Mouse (Mus musculus) heart, postnatal 10 days (tissue): ENCODE data around the gene Tcl1b4. TPM values are rescaled to one million over a fixed set of nuclear protein-coding genes. Genes with fewer than 3 reads are reported as not detected.
"Not testable (repeated sequence)": the region's sequence is repeated elsewhere in the genome, so short reads cannot be mapped to it uniquely, and the experiment has no call there.

ENCODE experiments used
- DNase-seq, 2 experiments: peaks; one replicate each; pipeline ENCODE4 v3.0.0; 2021
- intact Hi-C: fragments of 180-260 bp; cut with DNase I; formaldehyde crosslinking; loops from one replicate; pipeline ENCODE4 v1.15.1; 2025
- total RNA-seq, 2 experiments: library from RNA; stranded (reverse); gene quantifications; 2 replicates each; pipeline ENCODE4 v1.2.3; 2021

Tcl1b4 gene
- not detected for total RNA-seq

DNA sequence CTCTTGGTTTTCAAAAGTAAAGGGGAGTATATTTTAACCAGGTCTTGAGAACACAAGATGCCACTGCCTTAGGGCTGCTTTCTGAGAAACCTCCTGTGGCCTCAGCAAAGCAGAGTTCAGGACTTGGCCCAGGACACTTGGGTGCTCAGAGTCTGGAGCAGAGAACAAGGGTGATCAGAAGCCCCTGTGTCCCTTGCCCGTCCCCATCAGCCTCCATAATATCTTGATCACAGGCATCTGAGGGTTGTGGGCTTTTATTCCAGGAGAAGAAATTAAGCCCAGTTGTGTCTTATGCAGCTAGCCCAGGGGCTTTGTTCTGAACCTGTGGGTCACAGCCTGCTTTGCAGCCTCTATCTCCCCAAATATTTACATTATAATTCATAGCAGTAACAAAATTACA is at the start of gene Tcl1b4:
TSS of gene Tcl1b4 (plus strand) at position 301 of the 400 bp plus-strand sequence.
- intact Hi-C loops, DNase-seq: not testable (repeated sequence)

- DNase-seq, result peak; percentile 11 to 17
- intact Hi-C loops, result not testable (repeated sequence)
These were observed 46.5 kb upstream of the Tcl1b4 start for GRCm38 (mm10) chr12:105155286-105155685.

DNA sequence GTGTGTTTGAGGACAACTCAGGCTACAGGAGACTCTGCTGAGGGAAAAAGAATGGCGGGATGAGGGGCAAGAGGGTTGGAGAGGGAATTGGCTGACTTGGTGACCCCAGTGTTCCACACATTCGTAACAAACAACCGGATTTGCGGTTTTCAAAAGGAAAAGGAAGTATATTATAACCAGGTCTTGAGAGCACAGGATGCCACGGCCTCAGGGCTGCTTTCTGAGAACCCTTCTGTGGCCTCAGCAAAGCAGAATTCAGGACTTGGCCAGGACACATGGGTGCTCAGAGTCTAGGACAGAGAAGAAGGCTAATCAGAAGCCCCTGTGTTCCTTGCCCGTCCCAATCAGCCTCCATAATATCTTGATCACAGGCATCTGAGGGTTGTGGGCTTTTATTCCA is 42.9 kb upstream of the Tcl1b4 start:
- intact Hi-C loops, result no loop called here
- no peak for DNase-seq

DNA sequence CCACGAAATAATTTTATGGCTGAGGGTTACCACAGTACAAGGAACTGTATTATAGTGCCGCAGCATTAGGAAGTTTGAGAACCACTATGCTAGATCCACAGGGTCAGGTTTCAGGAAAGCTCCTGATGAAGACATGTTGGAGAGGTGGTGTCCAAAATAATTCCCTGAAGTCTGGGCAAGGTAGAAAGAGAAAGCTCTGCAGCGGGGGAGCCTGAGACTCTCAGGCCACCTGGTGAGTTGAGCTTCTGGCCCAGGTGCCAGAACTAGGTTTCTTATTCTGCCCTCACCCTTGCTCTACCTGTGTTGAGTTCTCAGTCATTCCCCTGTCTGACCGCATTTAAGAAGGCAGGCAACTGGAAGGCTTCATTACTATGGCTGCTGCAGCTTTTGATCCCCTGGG is 42.4 kb upstream of the Tcl1b4 start, which contains the start of gene Tcl1b1:
TSS of gene Tcl1b1 (plus strand) at position 301 of the 400 bp plus-strand sequence.
- intact Hi-C loops, result no loop called here
- DNase-seq, result no peak

GRCm38 (mm10) chr12:105166734-105167133 is 35.0 kb upstream of the Tcl1b4 start:
- no peak for DNase-seq
- intact Hi-C loops, result no loop called here

- DNase-seq, result no peak
- intact Hi-C loops, result no loop called here
These were observed 28.4 kb upstream of the Tcl1b4 start for GRCm38 (mm10) chr12:105173366-105173765.

DNA sequence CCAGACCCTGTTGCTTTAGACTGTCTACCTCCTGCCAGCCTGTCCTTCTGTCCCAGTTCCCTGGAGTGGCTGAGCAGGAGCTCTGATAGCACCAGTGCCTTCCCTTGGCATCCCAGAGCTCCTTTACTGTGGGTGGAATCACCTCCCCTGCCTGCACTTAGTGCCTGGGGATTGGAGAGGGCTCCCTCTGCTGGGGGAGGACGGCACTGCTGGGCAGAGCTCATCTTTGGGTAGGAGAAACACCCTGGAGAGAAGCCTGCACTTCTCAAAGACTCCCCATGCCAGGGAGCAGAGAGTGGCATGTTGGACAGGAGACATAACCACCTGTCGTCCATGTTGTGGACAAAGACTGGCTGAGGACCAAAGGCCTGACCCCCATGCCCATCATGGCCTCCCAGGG is 27.4 kb upstream of the Tcl1b4 start:
- DNase-seq, result peak; percentile 36 to 60
- intact Hi-C loops, result not testable (repeated sequence)

DNA sequence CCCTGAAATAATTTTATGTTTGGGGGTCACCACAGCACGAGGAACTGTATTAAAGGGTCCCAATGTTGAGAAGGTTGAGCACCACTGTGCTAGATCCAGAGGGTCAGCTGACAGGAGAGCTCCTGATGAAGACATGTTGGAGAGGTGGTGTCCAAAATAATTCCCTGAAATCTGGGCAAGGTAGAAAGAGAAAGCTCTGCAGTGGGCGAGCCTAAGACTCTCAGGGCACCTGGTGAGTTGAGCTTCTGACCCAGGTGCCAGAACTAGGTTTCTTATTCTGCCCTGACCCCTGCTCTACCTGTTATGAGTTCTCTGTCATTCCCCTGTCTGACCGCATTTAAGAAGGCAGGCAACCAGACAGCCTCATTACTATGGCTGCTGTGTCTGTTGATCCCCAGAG is 25.7 kb upstream of the Tcl1b4 start, which contains the start of gene Tcl1b5:
TSS of gene Tcl1b5 (plus strand) at position 301 of the 400 bp plus-strand sequence.
- intact Hi-C loops, DNase-seq: not testable (repeated sequence)

DNA sequence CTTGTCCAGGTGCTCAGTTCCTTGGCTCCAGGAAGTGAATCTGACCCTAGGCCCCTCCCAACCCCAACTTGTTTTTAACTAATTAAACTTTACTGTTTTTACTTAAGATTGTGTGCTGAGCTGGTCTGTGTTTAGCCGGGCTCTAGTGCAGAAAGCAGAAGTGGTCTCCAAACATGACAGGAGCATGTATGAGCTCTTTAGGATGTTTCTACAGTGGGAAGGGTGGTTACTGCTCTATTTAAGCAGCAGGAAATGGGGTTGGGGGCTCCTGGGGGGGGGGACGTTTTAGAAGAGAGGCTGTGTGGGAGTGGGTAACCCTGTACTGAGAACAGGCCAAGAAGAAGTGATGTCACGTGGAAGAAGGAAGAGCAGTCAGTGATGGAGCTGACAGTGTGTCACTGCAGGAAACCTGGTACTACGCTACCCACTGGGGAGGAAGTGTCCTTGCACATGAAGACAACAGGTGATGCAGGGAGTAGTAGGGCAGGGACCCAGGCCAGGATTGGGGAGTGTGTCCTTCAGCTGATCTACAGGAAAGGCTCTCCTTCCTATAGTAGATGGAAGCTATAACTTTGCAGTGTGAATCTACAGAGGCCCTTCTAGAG is 20.6 kb upstream of the Tcl1b4 start:
- DNase-seq, intact Hi-C loops: not testable (repeated sequence)

GRCm38 (mm10) chr12:105188980-105189379 is 12.8 kb upstream of the Tcl1b4 start:
- intact Hi-C loops, result not testable (repeated sequence)
- peak; percentile 4 to 22 for DNase-seq

DNA sequence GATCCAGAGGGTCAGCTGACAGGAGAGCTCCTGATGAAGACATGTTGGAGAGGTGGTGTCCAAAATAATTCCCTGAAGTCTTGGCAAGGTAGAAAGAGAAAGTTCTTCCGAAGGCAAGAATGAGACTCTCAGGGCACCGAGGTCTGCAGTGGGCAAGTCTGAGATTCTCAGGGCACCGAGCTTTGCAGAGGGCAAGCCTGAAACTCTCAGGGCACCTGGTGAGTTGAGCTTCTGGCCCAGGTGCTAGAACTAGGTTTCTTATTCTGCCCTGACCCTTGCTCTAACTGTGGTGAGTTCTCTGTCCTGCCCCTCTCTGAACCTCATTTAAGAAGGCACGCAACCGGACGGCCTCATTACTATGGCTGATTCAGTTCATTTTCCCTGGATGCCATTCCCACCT is 11.0 kb upstream of the Tcl1b4 start, which contains the start of gene Tcl1b3:
TSS of gene Tcl1b3 (plus strand) at position 301 of the 400 bp plus-strand sequence.
- intact Hi-C loops, result not testable (repeated sequence)

DNA sequence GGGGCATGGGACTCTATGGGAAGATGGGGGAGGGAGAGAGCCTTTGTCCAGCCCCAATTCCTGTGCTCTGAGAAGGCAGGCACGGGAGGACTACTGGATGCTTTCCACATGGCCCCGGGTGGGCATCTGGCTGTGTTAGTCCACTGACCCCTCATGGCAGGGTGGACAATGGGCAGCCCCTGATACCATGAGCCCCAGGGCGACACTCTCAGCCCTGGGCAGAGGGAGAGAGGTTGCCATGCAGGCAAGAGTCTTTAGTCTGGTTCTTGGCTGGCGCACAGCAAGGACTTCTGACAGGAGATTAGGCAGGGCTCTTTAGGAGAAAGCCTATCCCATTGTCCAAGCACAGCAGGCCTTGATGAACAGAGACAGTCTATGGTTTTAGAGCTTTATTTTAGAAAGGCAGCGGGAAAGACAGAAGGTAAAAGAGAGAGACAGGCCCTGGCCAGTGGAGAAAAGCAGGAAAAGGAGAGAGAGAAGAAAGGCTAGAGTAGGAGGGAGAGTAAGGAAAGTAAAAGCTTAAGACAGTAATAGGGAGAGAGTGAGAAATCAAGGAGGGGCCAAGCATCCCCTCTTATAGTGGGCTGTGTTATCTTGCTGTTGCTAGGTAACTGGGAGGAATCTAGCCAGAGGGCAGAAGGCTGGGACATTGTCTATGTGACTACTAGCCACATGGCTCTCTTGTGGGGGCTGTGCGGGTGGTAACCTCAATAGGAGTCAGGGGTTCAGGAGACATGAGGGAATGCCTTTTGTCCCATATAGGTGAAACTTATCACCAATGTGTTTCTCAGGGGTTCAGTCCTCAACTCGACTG is 1.9 kb upstream of the Tcl1b4 start:
- intact Hi-C loops, DNase-seq: not testable (repeated sequence)

More for the DNA sequence above, 11.0 kb upstream of the Tcl1b4 start, which contains the start of gene Tcl1b3:
- not testable (repeated sequence) for DNase-seq

GRCm38 (mm10) chr12:105207071-105207470 is 5.3 kb downstream of the Tcl1b4 start:
- intact Hi-C loops, result no loop called here
- no peak for DNase-seq

- intact Hi-C loops, result no loop called here
- no peak for DNase-seq
These were observed 6.7 kb downstream of the Tcl1b4 start for GRCm38 (mm10) chr12:105208441-105208840.

DNA sequence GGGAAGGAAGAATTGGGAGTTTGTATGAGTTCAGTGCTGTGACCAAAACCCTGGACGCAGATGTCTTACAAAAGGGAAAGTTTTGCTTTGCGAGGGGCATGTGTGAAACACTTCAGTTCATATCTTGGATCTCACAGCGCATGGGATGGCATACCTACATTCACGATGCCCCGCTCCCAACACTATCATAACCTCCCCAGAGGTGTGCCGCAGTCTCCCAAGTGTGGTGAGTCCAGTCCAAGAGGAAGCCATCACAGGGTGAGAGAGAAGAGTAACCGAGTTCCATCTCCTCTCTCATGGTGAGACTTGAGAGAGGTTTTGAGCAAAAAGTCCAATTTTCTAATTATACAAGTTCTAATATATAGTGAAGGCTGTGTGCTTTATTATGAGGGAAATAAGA is 7.5 kb downstream of the Tcl1b4 start:
- intact Hi-C loops, result no loop called here
- no peak for DNase-seq

DNA sequence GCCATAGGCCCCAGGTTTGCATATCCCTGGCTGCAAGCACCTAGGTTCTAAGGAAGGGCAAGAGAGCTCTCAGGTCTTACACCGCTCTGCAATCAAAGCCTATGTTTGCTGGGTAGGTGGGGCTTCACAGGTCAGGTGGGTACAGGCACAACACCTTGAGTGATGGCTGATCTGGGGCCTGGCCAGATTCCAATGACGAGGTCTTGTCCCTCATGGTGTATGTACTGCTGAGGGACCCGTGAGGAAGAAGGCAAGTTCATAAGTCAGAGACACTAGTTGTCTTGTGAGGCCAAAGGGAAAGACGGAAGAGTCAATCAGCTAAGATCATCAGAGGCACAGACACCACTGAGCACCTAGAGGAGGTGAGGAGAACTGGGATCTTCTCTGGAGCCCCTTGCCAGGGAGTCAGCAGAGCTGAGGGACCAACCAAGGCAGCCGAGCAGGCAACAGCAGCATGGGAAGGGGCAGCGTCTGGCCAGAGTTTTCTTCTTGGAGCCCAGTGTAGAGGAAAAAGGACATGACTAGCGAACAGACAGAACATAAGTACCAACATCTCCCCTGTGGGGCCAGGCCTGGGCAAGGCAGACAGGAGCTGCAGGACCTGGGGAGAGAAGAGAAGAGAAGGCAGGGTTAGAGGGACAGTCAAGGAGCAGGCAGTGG is 15.5 kb downstream of the Tcl1b4 start:
- no peak for DNase-seq
- intact Hi-C loops, result no loop called here

DNA sequence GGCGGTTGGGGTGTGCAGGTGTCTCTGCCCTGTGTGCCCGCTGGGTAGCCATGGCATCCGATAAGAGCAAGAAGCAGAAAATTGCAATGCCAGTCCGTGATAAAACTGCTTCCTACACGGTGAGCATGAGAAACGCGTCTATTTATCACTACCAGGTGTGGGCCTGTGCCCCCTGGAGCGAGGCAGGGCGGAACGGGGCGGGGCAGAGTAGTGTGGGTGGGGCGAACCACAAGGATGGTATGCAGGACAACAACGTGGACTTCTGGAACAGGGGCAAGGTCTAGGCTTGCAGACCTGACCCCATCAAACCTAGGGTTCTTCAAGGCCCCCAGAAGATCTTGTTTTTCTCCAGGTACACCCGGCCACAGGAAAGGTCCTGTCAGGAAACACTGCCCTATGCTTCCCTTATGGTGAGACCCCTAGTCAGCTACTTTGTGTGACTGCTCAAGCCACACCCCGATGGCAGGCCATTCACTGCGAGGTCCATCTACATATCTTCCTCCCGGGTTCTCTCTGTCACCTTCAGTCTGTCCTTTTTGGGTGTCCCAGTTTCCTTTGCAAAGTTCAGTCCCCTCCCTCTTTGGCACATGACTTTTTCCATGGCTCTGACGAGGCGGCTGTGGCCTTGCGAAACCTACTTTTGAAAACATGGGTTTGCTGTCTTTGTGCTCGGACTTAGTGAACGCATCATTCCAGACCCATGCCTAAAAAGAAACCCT is 21.0 kb downstream of the Tcl1b4 start, which contains the start of gene Tcl1:
TSS of gene Tcl1 (minus strand) at position 193 of the 719 bp plus-strand sequence.
- no peak for DNase-seq
- intact Hi-C loops, result no loop called here

DNA sequence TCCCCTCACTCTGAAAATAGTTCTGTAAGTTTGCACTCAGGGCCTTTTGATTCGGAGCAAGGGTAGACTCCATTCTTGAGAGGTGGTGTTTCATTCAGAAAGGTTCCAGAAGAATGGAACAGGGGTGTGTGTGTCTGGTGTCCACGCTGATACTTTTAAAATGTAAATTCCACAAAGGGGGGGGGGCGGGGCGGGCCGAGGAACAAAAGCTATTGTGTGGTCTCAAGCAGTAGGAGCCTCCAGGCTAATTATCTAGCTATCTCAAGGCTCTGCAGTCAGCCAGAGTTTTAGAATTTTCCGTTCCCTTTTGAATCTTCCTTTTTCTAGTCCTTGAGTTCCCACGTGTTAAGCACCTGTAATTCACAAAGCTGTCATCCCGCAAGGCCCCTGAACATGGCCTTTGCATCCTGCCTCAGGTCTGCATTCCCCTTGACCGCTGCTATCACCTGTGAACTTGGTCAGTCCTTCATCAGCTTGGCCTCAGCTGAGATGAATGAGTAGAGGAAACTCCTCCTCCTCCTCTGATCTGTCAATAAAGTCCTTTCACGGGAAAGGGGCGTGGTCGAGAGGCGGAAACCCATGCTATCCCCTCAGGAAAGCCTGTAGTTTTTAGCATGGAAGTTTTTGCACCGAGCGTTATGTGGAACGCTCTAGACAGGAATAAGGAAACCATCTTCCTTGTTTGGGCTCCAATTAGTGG is 23.0 kb downstream of the Tcl1b4 start:
- intact Hi-C loops, result no loop called here
- no peak for DNase-seq

GRCm38 (mm10) chr12:105234362-105234761 is 32.6 kb downstream of the Tcl1b4 start:
- intact Hi-C loops, result no loop called here
- DNase-seq, result no peak

DNA sequence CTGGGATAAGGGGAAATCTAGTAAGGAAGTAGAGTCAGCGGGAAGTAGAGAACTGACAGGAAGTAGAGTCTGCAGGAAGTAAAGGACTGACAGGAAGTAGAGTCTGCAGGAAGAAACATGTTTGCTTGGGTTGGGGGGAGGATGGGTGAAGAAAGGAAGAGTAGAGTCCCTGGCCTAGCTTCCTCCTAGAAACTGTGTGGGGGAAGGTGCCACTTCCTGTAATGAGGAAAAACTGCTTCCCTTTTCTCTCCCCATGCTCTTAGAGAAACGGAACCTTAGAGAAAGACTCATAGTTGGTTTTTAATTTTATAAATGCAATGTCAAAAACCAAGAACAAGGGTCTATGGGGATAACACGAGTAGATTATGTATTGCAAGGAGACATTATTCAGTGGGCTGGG is 33.3 kb downstream of the Tcl1b4 start:
- intact Hi-C loops, result no loop called here
- DNase-seq, result no peak
